Mouse (Mus musculus) stomach, postnatal 0 days (tissue): ENCODE results near the gene Npw.

Experiments
- CTCF ChIP-seq: IDR thresholded peaks from 2 replicates; pipeline ENCODE4 v1.5.1; 2016; ENCODE audit warnings: antibody characterized with exemption, low read depth, mild to moderate bottlenecking, moderate library complexity
- EP300 ChIP-seq: optimal IDR thresholded peaks from 2 replicates; pipeline ENCODE3; 2016; ENCODE audit warnings: antibody characterized with exemption

- TF ChIP-seq CTCF, result no peak
- TF ChIP-seq EP300, result no peak
These were observed 40.5 kb upstream of the Npw start for GRCm38 (mm10) chr17:24698715-24699114.
